Mouse (Mus musculus) MEL (cell line): ENCODE measurements around the gene Tnpo1. TPM values are rescaled to one million over a fixed set of nuclear protein-coding genes. Genes with fewer than 3 reads are reported as not detected.

Experiments
- DNase-seq: peaks from one replicate; pipeline ENCODE4 v3.0.0; 2011; ENCODE audit warnings: low read depth, low spot score
- H3K27ac ChIP-seq: 2 replicates; pipeline ENCODE4 v1.5.1; 2012; ENCODE audit warnings: low read depth, mild to moderate bottlenecking, control low read depth, low read length, moderate library complexity; ENCODE audit not compliant: control insufficient read depth
- H3K27me3 ChIP-seq, 2 experiments: fragments of 150-350 bp in 1 of 2; sonication (generic) in 1 of 2; 2 replicates each; pipeline ENCODE4 v1.6.1; 2012; ENCODE audit warnings: low read length in 2 of 2, mild to moderate bottlenecking in 2 of 2, improper control_type of control experiment in 1 of 2, moderate library complexity in 1 of 2; ENCODE audit not compliant: insufficient read depth in 2 of 2, control insufficient read depth in 1 of 2
- H3K36me3 ChIP-seq, 2 experiments: 2 replicates each; pipeline ENCODE4 v1.6.1; 2012 to 2014; ENCODE audit warnings: low read length in 2 of 2, improper control_type of control experiment in 1 of 2, inconsistent platforms in 1 of 2, mild to moderate bottlenecking in 1 of 2; ENCODE audit not compliant: insufficient read depth in 2 of 2, control insufficient read depth in 1 of 2
- H3K4me1 ChIP-seq, 2 experiments: fragments of 150-350 bp in 1 of 2; sonication (generic) in 1 of 2; 2 replicates each; pipeline ENCODE4 v1.6.1; 2012; ENCODE audit warnings: low read length in 2 of 2, improper control_type of control experiment in 1 of 2, mild to moderate bottlenecking in 1 of 2; ENCODE audit not compliant: insufficient read depth in 2 of 2, control insufficient read depth in 1 of 2
- H3K4me3 ChIP-seq, 2 experiments: fragments of 150-350 bp in 1 of 2; sonication (generic) in 1 of 2; 2 replicates each; pipeline ENCODE4 v1.5.1; 2012; ENCODE audit warnings: low read depth in 2 of 2, low read length in 2 of 2, mild to moderate bottlenecking in 2 of 2, moderate library complexity in 2 of 2, control low read depth in 1 of 2, improper control_type of control experiment in 1 of 2; ENCODE audit not compliant: control insufficient read depth in 1 of 2, insufficient read depth in 1 of 2
- H3K79me2 ChIP-seq: 2 replicates; pipeline ENCODE4 v1.6.1; 2012; ENCODE audit warnings: mild to moderate bottlenecking, low read length, moderate library complexity; ENCODE audit not compliant: control insufficient read depth, poor library complexity, insufficient read depth
- H3K9ac ChIP-seq: 2 replicates; pipeline ENCODE4 v1.6.1; 2012; ENCODE audit warnings: low read depth, mild to moderate bottlenecking, control low read depth, low read length, moderate library complexity; ENCODE audit not compliant: control insufficient read depth, poor library complexity, severe bottlenecking
- H3K9me3 ChIP-seq: fragments of 150-350 bp; sonication (generic); replicated peaks from 2 replicates; pipeline ENCODE4 v1.6.1; 2012; ENCODE audit warnings: mild to moderate bottlenecking, low read length, improper control_type of control experiment, moderate library complexity; ENCODE audit not compliant: insufficient read depth
- ELF1 ChIP-seq: IDR thresholded peaks from 2 replicates; pipeline ENCODE4 v1.6.1; 2014; ENCODE audit warnings: low read depth, mild to moderate bottlenecking, inconsistent platforms, low read length, improper control_type of control experiment, moderate library complexity
- GATA1 ChIP-seq: IDR thresholded peaks from 2 replicates; pipeline ENCODE4 v1.6.1; 2011; ENCODE audit warnings: low read depth, low read length, improper control_type of control experiment
- JUND ChIP-seq: IDR thresholded peaks from 2 replicates; pipeline ENCODE4 v1.6.1; 2011; ENCODE audit warnings: low read depth, mild to moderate bottlenecking, improper control_type of control experiment, low read length
- MAFK ChIP-seq: IDR thresholded peaks from 2 replicates; pipeline ENCODE4 v1.6.1; 2011; ENCODE audit warnings: low read depth, mild to moderate bottlenecking, low read length, improper control_type of control experiment, borderline replicate concordance
- MAZ ChIP-seq: IDR thresholded peaks from 2 replicates; pipeline ENCODE4 v1.6.1; 2012; ENCODE audit warnings: low read depth, mild to moderate bottlenecking, inconsistent platforms, low read length, improper control_type of control experiment
- MXI1 ChIP-seq: IDR thresholded peaks from 2 replicates; pipeline ENCODE4 v1.6.1; 2011; ENCODE audit warnings: mild to moderate bottlenecking, low read depth, low read length, improper control_type of control experiment
- NELFE ChIP-seq: IDR thresholded peaks from 2 replicates; pipeline ENCODE4 v1.6.1; 2011; ENCODE audit warnings: low read depth, low read length, improper control_type of control experiment
- NRF1 ChIP-seq: IDR thresholded peaks from 2 replicates; pipeline ENCODE4 v1.6.1; 2014; ENCODE audit warnings: low read depth, mild to moderate bottlenecking, inconsistent platforms, low read length, improper control_type of control experiment, moderate library complexity; ENCODE audit not compliant: poor library complexity, insufficient read depth, severe bottlenecking
- POLR2AphosphoS2 ChIP-seq: IDR thresholded peaks from 2 replicates; pipeline ENCODE4 v1.6.1; 2011; ENCODE audit warnings: low read length, improper control_type of control experiment
- POLR2AphosphoS5 ChIP-seq: IDR thresholded peaks from 2 replicates; pipeline ENCODE4 v1.6.1; 2012; ENCODE audit warnings: low read depth, borderline replicate concordance, mild to moderate bottlenecking, inconsistent platforms, low read length, moderate library complexity, mixed read lengths
- TAL1 ChIP-seq: IDR thresholded peaks from 2 replicates; pipeline ENCODE4 v1.6.1; 2012; ENCODE audit warnings: mild to moderate bottlenecking, inconsistent platforms, low read length, moderate library complexity, mixed read lengths
- UBTF ChIP-seq: IDR thresholded peaks from 2 replicates; pipeline ENCODE4 v1.6.1; 2012; ENCODE audit warnings: low read depth, mild to moderate bottlenecking, inconsistent platforms, low read length, improper control_type of control experiment, moderate library complexity, borderline replicate concordance; ENCODE audit not compliant: insufficient read depth
- USF1 ChIP-seq: IDR thresholded peaks from 2 replicates; pipeline ENCODE4 v1.6.1; 2014; ENCODE audit warnings: low read depth, mild to moderate bottlenecking, inconsistent platforms, low read length, improper control_type of control experiment, moderate library complexity
- USF2 ChIP-seq, 2 experiments: IDR thresholded peaks; 2 replicates each; pipeline ENCODE4 v1.6.1; 2011 to 2012; ENCODE audit warnings: improper control_type of control experiment in 2 of 2, low read length in 2 of 2, borderline replicate concordance in 1 of 2, inconsistent platforms in 1 of 2, low read depth in 1 of 2, mild to moderate bottlenecking in 1 of 2; ENCODE audit not compliant: insufficient read depth in 1 of 2
- ZC3H11A ChIP-seq: IDR thresholded peaks from 2 replicates; pipeline ENCODE4 v1.6.1; 2012; ENCODE audit warnings: low read depth, mild to moderate bottlenecking, inconsistent platforms, low read length, improper control_type of control experiment
- ZNF384 ChIP-seq: IDR thresholded peaks from 2 replicates; pipeline ENCODE4 v1.6.1; 2012; ENCODE audit warnings: low read depth, mild to moderate bottlenecking, inconsistent platforms, low read length, improper control_type of control experiment
- polyA plus RNA-seq, 2 experiments: library from polyadenylated mRNA; stranded (reverse) in 1 of 2; unstranded in 1 of 2; fragments of >175 nt in 1 of 2; fragments of >200 nt in 1 of 2; gene quantifications; 2 replicates each; pipeline versions ENCODE4 v1.2.1 to v1.2.4; 2012; ENCODE audit warnings: low replicate concordance in 2 of 2, low read depth in 1 of 2; ENCODE audit not compliant: insufficient read length in 2 of 2, insufficient read depth in 1 of 2, missing spikeins in 1 of 2
- total RNA-seq: library from RNA; depleted of rRNA; stranded (reverse); fragments of 300-350 nt; gene quantifications from 2 replicates; pipeline ENCODE4 v1.2.3, GENCODE M21; 2012

The Tnpo1 gene
- total and polyA plus RNA-seq, 3 experiments: 48.0 to 123 (median 89.6) TPM

DNA sequence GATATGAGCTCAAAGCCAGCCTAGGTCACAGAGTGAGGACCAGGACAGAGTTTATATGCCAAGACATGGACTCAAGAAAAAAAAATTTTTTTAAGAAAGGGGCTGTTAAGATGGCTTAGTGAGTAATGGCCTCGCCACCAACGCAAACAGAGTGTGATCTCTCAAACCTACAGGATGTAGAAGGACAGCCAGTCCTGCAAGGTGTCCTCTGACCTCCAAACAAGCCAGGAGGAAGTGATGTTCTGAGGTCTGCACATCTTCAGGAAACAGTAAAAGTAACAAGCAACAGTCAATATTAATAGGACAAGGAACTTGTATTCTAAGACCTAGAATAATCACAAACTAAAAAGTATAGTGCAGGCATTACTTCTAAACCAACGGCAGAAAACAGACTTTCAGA, 123.2 kb downstream of the Tnpo1 start:
- H3K9ac ChIP-seq: no peak overlapping the region
- DNase-seq: no peak
- peaks cover 3% of the 10 kb centered on the region for H3K79me2 ChIP-seq
- no peak overlapping the region for H3K4me3 ChIP-seq
- H3K27me3 ChIP-seq: no peaks in the 10 kb centered on the region
- H3K27ac ChIP-seq: peak overlapping the region; percentile 75
- H3K9me3 ChIP-seq: no peaks in the 10 kb centered on the region
- peaks cover 7 to 12% of the 10 kb centered on the region in 2 experiments for H3K4me1 ChIP-seq
- peaks cover 2 to 20% of the 10 kb centered on the region in 2 experiments; a peak in 3 of 4 replicates for H3K36me3 ChIP-seq
- no peak for TF ChIP-seq MXI1
- no peak for TF ChIP-seq TAL1
- no peak for TF ChIP-seq POLR2AphosphoS2
- no peak for TF ChIP-seq POLR2AphosphoS5
- no peak for TF ChIP-seq JUND
- no peak for TF ChIP-seq USF2 (IDR thresholded peaks at IDR 0.05; ENCODE audit: borderline replicate concordance in 1 of 2, insufficient read depth in 1 of 2, low read depth in 1 of 2, low read length in 2 of 2)

DNA sequence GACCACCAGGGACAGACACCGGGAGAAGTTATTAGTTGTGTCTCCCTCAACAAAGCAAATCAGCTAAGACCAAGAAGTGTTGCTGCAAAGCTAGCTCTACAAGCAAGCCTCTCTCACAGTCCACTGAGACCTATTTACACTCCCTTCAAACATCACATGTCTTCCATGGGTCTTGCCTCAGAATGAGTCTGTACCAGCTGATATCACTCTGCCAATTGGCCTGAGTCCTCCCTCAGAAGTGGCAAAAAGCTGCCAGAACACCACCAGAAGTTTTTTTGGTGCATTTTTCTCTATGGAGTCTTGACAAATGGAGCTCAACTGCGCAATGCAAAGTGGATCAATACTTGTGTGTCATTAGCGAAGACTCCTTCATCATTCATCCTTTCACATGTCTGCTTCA, 130.7 kb downstream of the Tnpo1 start:
- H3K9me3 ChIP-seq: no peaks in the 10 kb centered on the region
- no peak overlapping the region for H3K4me3 ChIP-seq
- H3K79me2 ChIP-seq: peaks cover 2% of the 10 kb centered on the region
- no peaks in the 10 kb centered on the region for H3K27me3 ChIP-seq
- no peak for DNase-seq
- H3K36me3 ChIP-seq: peaks cover 0 to 9% of the 10 kb centered on the region in 2 experiments; a peak in 3 of 4 replicates
- no peak overlapping the region for H3K27ac ChIP-seq
- TF ChIP-seq MAZ (no peak), NELFE (no peak), ELF1 (no peak), ZNF384 (no peak), UBTF (no peak), ZC3H11A (no peak), USF1 (no peak), MXI1 (no peak)
- H3K4me1 ChIP-seq: no peaks in the 10 kb centered on the region
- no peak overlapping the region for H3K9ac ChIP-seq

DNA sequence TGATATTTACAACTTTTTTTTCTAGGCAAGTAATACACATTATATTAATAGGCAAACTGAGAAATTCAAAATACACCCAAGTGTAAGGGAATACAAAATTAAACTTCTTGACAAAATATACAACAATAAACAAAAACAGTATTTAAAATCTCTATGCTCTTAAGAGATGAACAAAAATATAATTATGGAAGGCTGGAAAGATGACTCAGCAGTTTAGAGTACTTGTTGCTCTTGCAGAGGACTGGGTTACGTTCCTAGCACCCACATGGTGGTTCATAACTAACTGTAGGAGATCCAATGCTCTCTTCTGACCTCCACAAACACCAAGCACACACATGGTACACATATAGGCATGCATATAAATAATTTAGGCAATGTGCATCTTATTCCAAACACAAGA, 133.3 kb downstream of the Tnpo1 start:
- no peak for TF ChIP-seq GATA1
- peak; percentile 80; the same call in 1 of the 2 replicates for TF ChIP-seq MAFK
- TF ChIP-seq NRF1: no peak
- peaks cover 4 to 10% of the 10 kb centered on the region in 2 experiments for H3K36me3 ChIP-seq
- DNase-seq: no peak

More for the DNA sequence above, 133.3 kb downstream of the Tnpo1 start:
- H3K27ac ChIP-seq: no peak overlapping the region
- H3K79me2 ChIP-seq: peaks cover 2% of the 10 kb centered on the region; the same call in 1 of the 2 replicates
- peaks cover 0 to 2% of the 10 kb centered on the region in 2 experiments; a peak in 2 of 4 replicates for H3K4me1 ChIP-seq
- no peaks in the 10 kb centered on the region for H3K9me3 ChIP-seq
- no peak overlapping the region for H3K4me3 ChIP-seq
- no peaks in the 10 kb centered on the region for H3K27me3 ChIP-seq
- no peak overlapping the region for H3K9ac ChIP-seq
